Mouse (Mus musculus): ENCODE results near the gene Ttll11.

Ttll11 gene

DNA sequence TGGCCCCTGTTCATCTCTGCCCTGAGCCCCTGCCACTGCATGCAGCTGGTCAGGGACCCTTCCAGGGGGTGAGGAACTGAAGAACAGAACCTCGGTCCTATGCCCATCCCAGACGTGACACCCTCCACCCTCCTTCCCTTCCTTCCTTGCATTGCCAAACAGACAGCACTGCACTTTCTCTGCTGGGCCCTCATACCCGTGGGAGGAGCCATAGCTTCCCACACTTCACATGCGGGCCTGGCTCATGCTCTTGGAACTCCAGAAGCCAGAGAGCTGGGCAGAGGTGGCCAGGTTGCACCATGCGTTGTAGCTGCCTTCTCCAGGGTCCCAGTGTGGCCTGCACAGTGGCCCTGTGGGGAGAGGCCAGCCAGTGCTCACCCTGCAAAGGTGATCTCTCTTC, 251.1 kb downstream of the Ttll11 start:
- no peak for DNase-seq (ENCODE audit: low spot score in 2 of 2)

DNA sequence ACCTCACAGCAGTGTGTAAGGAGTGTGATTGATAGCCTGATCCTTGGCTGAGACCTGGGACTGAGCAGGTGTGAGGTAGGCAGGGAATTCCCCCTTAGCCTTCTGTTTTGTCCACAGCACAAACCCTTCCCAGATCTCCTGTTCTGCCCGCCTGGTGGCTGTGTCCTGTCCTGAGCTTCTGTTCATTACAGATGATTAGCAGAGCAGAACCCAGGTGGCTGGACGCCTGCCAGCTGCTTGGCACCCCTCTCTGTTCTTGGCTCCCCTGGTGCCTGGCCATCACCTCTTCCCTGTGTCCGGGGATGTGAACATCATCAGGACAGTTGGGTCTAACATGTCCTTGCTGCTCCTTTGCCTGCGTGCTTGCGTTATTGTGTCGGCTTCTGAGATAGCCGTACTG, 256.0 kb downstream of the Ttll11 start:
- no peak for DNase-seq (ENCODE audit: low spot score in 2 of 2)

DNA sequence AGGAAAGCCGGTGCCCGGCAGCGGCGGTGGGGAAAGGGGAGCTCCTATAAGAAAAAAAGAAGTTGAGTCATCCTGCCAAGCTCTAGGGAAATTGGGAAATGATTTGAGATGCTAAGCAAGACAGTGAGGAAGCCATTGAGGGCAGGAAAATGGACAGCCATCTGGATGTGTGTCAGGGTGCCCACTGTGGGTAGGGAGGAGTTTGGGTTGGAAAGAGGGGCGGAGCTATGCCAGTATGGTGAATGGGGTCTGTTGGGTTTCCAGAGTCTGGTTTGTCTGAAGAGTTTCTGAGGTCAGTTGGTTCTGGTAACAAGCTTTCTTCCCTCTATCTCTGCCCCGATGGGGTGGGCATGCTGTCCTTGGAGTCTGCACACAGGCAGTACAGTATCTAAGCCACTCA, 256.4 kb downstream of the Ttll11 start:
- no peak for DNase-seq (ENCODE audit: low spot score in 2 of 2)

DNA sequence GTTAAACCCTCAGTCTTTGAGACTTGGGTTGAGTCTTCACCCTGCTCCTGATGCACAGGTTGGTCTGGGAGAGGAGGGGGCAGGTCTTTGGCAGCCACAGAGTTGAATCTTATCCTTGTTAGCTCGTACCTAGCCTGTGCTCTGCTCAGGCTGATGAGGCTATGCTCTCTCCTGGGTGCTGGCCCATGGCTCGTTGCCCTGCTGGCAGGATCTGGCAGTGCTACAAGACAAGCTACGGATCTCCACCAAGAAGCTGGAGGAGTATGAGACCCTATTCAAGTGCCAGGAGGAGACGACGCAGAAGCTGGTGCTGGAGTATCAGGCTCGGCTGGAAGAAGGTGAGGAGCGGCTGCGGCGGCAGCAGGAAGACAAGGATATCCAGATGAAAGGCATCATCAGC, 256.9 kb downstream of the Ttll11 start:
- no peak for DNase-seq (ENCODE audit: low spot score in 2 of 2)

DNA sequence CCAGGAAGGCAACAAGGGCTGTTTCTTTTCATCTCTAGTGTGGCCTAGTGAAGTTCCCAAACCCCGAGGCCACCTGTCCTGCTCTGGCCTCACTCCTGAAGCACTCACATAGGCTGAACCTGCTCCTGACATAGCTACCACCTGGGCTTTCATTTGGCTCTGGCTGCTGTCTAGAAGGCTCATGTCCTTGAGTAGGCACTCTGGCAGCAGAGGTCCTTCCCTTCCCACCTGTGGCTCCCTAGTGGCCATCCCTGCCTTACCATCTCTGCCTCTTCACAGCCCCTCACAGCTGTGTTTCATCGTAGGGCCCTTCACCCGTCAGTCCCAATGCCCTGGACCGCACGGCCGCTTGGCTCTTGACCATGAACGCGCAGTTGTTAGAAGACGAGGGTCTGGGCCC, 258.8 kb downstream of the Ttll11 start:
- no peak for DNase-seq (ENCODE audit: low spot score in 2 of 2)

DNA sequence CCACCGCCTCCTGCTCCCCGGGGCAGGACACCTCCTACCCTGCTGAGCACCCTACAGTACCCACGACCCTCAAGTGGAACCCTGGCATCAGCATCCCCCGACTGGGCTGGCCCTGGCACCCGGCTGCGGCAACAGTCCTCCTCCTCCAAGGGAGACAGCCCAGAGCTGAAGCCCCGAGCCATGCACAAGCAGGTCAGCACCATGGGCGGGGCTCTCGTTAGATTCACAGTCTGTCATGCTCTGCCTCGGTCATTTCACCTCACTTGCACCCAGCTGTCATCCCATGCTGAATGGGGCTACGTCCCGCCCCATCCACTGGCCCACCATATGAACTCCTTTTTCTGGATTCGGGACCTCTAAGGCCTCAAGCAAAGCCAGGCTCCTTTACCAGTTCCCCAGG, 259.2 kb downstream of the Ttll11 start:
- no peak for DNase-seq (ENCODE audit: low spot score in 2 of 2)

DNA sequence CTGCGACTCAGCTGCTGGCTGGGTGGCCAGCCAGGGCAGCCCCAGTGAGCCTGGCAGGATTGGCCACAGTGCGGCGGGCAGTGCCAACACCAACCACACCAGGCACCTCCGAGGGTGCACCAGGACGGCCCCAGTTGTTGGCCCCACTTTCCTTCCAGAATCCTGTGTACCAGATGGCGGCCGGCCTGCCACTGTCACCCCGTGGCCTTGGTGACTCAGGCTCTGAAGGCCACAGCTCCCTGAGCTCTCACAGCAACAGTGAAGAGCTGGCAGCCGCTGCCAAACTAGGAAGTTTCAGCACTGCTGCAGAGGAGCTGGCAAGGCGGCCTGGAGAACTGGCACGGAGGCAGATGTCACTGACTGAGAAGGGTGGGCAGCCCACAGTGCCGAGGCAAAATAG, 259.6 kb downstream of the Ttll11 start:
- DNase-seq (ENCODE audit: low spot score in 2 of 2), result no peak

DNA sequence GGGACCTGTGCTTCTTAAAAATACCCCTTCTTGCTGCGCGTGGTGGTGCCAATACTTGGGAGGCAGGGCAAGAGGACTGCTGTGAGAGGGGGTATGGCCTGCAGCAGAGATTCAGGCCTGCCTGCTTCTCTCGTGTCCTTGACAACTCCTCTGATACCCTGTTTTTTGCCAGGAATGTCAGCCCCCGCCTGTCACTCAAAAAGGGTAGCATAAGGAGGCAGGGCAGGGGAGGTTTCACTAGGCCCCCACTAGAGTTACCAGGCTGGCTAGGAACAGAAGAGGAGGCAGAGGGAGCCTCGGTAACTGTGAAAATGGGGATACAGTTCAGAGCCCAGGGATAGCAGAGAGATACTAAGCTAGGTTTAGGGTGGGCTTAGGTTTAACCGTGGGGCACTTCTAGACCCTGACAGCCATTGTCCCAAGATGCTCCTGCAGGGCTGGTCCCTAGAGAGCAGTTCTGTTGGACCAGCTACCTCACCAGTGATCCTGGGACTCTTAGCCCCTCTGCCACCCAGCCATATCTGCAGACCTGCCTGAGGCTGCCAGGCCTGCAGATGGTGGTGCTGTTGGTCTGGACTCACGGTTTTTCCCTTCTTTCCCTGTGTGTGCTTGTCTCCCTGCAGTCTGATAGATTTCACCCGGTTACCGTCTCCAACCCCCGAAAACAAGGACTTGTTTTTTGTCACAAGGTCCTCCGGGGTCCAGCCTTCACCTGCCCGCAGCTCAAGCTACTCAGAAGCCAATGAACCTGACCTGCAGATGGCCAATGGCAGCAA, 260.3 kb downstream of the Ttll11 start:
- DNase-seq (ENCODE audit: low spot score in 2 of 2), result no peak

DNA sequence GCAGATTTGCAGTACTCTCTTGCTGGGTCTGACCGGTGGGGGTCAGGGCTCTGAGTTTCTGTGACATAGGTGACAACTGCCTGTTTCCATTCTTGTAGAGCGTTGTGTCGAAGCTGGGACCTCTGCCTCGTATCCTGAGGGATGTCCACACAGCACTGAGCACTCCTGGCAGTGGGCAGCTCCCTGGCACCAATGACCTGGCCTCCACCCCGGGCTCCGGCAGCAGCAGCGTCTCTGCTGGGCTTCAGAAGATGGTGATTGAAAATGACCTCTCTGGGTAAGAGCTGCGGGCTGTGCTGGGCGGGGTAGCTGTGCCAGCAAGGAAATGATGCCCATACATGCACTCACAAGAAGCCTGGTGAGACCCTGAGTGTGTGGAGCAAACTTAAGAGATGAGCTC, 261.1 kb downstream of the Ttll11 start:
- no peak for DNase-seq (ENCODE audit: low spot score in 2 of 2)

DNA sequence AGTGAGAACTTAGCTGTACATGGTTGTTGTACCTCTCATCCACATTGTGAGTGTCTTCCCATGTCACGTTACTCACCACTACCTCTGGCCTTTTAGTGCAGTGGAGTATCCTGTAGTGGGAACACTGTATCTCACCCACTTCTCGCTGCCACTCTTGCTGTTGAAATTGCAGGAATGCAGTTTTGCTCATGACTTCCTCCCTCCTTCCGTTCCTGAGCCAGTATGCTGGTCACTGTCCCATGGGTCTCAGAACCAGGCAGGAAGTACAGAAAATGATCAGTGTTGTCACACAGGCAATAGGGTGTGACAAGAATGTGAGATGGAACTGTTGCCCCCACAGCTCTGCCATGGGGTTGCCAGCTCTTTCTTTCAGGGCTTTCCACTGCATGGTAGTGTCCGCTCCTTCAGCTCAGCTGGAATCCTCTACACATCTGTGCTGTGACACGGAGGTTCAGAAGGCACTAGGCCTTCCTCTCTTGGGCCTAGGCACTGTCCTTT, 261.7 kb downstream of the Ttll11 start:
- DNase-seq (ENCODE audit: low spot score in 2 of 2), result no peak

DNA sequence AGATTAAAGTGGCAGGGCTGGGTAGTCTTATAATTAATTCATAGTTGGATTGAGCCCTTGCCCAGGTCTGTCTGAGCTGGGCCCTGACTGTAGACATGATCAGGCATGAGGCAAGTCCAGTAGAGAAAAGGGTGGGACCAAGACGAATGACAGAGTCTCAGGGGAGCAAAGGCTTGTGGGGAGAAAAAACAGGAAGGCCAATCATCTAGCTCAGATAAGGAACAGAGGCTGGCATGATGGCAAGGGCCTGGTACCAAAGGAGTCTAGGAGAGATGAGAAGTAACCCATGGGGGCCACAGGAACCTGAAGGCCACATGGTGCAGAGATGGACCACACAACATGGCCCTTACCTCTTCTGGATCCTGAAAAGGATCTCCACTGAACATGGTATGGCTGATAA, 263.5 kb downstream of the Ttll11 start:
- DNase-seq (ENCODE audit: low spot score in 2 of 2), result no peak

DNA sequence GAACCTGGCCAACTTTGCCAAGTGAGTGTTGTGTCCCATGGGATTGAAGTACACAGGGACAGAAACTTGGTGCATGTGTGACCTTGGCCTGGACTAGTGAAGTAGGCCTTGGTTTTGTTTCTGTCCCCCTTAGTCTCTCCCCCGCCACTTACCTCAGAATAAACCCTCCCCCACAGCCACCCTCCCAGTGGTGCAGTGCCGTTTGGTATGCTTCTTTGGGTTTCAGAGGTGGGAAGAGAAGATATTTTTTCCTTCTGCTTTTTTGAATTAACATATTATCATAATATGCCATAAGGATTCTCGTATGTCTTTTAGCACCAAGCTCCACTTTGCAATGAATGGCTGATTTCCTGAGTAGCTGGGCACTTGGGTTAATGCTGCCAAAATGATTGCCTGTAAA, 264.2 kb downstream of the Ttll11 start:
- DNase-seq (ENCODE audit: low spot score in 2 of 2), result no peak

DNA sequence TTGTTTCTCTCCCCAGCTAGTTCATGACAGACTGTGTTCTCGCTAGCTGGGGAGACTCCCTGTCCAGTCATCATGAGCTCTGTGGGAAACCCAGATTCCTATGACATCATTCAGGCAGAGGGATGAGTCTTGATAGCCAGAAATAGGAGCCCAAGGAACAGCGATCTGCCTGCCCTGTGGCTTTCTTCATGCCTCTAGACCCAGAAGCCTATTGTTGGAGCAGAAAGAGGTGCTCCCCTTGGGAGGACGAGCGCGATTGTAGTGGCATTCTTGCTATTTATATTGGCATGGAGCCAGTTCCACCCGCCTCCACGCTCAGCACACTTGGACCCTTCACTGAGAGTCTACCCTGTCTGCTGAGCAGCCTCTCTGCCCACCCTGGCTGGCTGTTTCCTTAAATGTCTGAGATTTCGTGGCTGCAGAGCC, 265.0 kb downstream of the Ttll11 start:
- no peak for DNase-seq (ENCODE audit: low spot score in 2 of 2)

DNA sequence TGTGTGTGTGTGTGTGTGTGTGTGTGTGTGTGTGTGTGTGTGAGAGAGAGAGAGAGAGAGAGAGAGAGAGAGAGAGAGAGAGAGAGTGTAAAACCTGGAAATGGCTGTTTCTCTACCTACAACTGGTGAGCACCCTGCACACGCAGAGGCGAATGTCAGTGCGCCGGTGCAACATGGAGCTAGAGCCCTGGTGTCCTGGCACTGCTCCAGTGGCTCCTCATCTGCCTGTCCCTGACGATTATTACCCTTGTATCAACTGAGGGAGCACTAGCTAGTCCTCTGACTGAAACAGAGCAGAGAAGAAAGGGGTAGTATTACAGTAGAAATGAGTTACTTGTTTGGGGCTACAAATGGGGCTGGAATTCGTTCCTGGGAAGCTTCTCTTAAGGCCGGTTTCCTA, 266.3 kb downstream of the Ttll11 start:
- DNase-seq (ENCODE audit: low spot score in 2 of 2), result no peak

DNA sequence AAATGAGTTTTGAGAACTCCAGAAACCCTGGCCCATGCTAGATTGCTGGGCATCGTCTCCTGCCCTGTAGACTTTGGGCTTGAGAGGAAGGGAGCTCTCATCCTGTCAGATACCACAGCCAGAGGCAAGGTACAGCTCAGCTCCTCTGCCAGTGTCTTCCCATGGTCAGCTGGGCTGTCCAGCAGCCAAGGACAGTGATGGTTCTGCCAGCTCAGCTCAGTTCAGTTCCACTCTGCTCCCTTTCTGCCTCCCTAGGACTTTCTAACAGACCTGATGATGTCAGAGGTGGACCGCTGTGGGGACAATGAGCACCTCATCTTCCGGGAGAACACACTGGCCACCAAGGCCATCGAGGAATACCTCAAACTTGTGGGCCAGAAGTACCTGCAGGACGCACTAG, 267.1 kb downstream of the Ttll11 start:
- DNase-seq (ENCODE audit: low spot score in 2 of 2), result no peak

DNA sequence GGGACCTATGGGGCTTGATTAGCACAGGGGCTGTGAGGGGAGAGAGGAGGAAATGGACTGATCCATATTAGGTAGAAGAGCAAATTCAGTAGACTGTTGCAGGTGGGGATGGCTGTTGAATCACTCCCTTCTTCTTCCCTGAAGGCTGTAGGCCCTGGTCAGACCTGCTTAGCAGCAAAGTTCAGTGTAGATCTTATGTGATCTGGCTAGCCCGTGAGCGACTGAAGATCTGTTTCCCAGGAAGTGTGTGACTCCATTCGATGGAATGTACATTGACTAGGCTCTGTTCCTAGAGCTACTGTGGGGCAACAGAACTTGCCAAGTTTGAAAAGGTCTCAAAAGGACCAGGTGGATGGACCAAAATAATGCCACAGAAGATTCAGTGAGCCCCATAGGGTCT, 276.5 kb downstream of the Ttll11 start:
- no peak for DNase-seq (ENCODE audit: low spot score in 2 of 2)

DNA sequence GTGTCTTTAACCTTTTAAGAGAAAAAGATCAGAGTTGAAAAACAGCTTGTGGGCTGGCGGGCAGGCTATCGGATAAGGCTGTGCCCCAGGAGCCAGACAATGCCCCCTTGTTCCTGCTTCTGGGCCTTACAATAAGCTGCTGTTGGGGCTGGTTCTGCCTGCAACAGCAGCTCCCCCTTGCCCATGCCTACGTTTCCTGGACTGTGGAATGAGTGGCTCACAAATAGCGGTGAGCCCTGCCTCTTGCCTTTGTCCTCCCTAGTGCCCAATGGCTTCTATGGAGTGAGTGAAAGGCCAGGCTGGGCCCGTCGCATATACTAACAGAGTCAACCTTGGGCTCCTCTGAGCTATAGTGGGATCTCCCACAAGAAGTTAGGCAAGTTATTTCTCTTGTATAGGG, 277.1 kb downstream of the Ttll11 start:
- no peak for DNase-seq (ENCODE audit: low spot score in 2 of 2)

DNA sequence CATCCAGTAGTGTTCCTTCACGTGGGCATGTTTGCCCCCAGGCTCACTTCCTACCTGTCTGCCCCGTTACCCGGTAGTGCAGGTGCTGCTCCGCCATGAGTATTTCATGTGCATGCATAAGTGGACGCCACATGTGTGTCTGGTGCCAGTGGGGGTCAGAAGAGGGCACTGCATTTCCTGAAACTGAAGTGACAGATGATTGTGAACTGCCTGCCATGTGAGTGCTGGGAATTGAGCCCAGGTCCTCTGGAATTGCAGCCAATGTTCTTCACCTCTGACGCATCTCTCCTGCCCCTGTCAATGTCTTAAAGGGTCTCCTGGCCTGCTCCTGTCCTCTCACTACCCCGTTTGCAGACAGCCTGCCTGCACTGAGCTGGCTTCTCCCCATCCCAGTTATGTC, 277.7 kb downstream of the Ttll11 start:
- no peak for DNase-seq (ENCODE audit: low spot score in 2 of 2)
